Mouse (Mus musculus) neural tube, embryonic 15.5 days (tissue): ENCODE results near the gene Slc24a3. TPM values are rescaled to one million over a fixed set of nuclear protein-coding genes. Genes with fewer than 3 reads are reported as not detected.
A peak's percentile ranks its signal among the peaks of the same experiment; 100 is the strongest.

Experiments used
- ATAC-seq: fragments of 200-750 bp; cut with Nextera tagmentation; 2 replicates; pipeline ENCODE4 v1.8.0; 2017; ENCODE audit warnings: mild to moderate bottlenecking, moderate TSS enrichment, moderate library complexity; ENCODE audit not compliant: low FRiP score
- H3K27ac ChIP-seq: fragments of 300-500 bp; sonication (generic); replicated peaks from 2 replicates; pipeline ENCODE4 v1.5.1; 2015; ENCODE audit warnings: mild to moderate bottlenecking, inconsistent platforms
- H3K27me3 ChIP-seq: fragments of 300-500 bp; sonication (generic); replicated peaks from 2 replicates; pipeline ENCODE4 v1.6.1; 2015; ENCODE audit warnings: inconsistent platforms
- H3K36me3 ChIP-seq: fragments of 300-500 bp; sonication (generic); 2 replicates; pipeline ENCODE4 v1.6.1; 2015; ENCODE audit warnings: inconsistent platforms
- H3K4me1 ChIP-seq: fragments of 300-500 bp; sonication (generic); 2 replicates; pipeline ENCODE4 v1.6.1; 2015; ENCODE audit warnings: inconsistent platforms
- H3K4me2 ChIP-seq: fragments of 300-500 bp; sonication (generic); 2 replicates; pipeline ENCODE4 v1.6.1; 2015; ENCODE audit warnings: inconsistent platforms, mild to moderate bottlenecking, moderate library complexity
- H3K4me3 ChIP-seq: fragments of 300-500 bp; sonication (generic); replicated peaks from 2 replicates; pipeline ENCODE4 v1.5.1; 2015; ENCODE audit warnings: mild to moderate bottlenecking, inconsistent platforms
- H3K9ac ChIP-seq: fragments of 300-500 bp; sonication (generic); replicated peaks from 2 replicates; pipeline ENCODE4 v1.6.1; 2015; ENCODE audit warnings: mild to moderate bottlenecking, inconsistent platforms
- H3K9me3 ChIP-seq: fragments of 300-500 bp; sonication (generic); replicated peaks from 2 replicates; pipeline ENCODE4 v1.6.1; 2016; ENCODE audit warnings: inconsistent platforms
- WGBS: fragments of 180-500 bp; shearing (Covaris S2); methylation state at CpG from one replicate; pipeline ENCODE4 v1.1.7; 2015; ENCODE audit warnings: mixed read lengths; 5-methylcytosine and 5-hydroxymethylcytosine counted together
- polyA plus RNA-seq: library from polyadenylated mRNA; unstranded; fragments of >200 nt; fragmentation: Nextera tagmentation; extraction: Ambion mirVana; gene quantifications from 2 replicates; pipeline ENCODE4 v1.2.1, GENCODE M21; 2015

Gene Slc24a3
- polyA plus RNA-seq, 1 experiment from 2014 or later: 28.9 TPM

GRCm38 (mm10) chr2:145612937-145613336 lies 445.4 kb downstream of the Slc24a3 start:
- Histone ChIP-seq H3K4me1 (peaks cover 3% of the 10 kb centered on the region; the same call in 1 of the 2 replicates), H3K36me3 (peaks cover 7% of the 10 kb centered on the region; the same call in 1 of the 2 replicates), H3K4me3 (no peak overlapping the region), H3K27me3 (no peaks in the 10 kb centered on the region), H3K9me3 (no peaks in the 10 kb centered on the region), H3K9ac (no peak overlapping the region), H3K4me2 (no peak overlapping the region), H3K27ac (no peak overlapping the region)
- 76% methylated on average over 8 of the region's 8 CpGs for WGBS
- ATAC-seq: no peak

GRCm38 (mm10) chr2:145613705-145614104 lies 446.2 kb downstream of the Slc24a3 start:
- Histone ChIP-seq H3K27me3 (no peaks in the 10 kb centered on the region), H3K4me3 (no peak overlapping the region), H3K4me2 (no peak overlapping the region), H3K36me3 (peaks cover 8% of the 10 kb centered on the region; the same call in 1 of the 2 replicates), H3K9me3 (no peaks in the 10 kb centered on the region), H3K27ac (no peak overlapping the region), H3K9ac (no peak overlapping the region), H3K4me1 (peaks cover 3% of the 10 kb centered on the region; the same call in 1 of the 2 replicates)
- ATAC-seq: no peak
- 77% methylated on average over 8 of the region's 8 CpGs for WGBS

- Histone ChIP-seq H3K9me3 (no peaks in the 10 kb centered on the region), H3K4me2 (no peak overlapping the region), H3K27ac (0 out of 2 replicates have a peak overlapping the region, but pooled peaks have one; percentile 4), H3K4me3 (no peak overlapping the region), H3K9ac (no peak overlapping the region), H3K4me1 (peaks cover 12% of the 10 kb centered on the region; the same call in 1 of the 2 replicates), H3K27me3 (no peaks in the 10 kb centered on the region), H3K36me3 (peaks cover 12% of the 10 kb centered on the region; the same call in 1 of the 2 replicates)
- peak; percentile 65; the same call in 1 of the 2 replicates for ATAC-seq
- WGBS: 51% methylated on average over 4 of the region's 4 CpGs
Measured at GRCm38 (mm10) chr2:145619688-145620087, 452.1 kb downstream of the Slc24a3 start.

GRCm38 (mm10) chr2:145620709-145621108 lies 453.2 kb downstream of the Slc24a3 start:
- peak; percentile 61; the same call in 1 of the 2 replicates for ATAC-seq
- no peak overlapping the region for H3K9ac ChIP-seq
- H3K27ac ChIP-seq: no peak overlapping the region
- H3K4me1 ChIP-seq: peaks cover 12% of the 10 kb centered on the region; the same call in 1 of the 2 replicates
- H3K27me3 ChIP-seq: no peaks in the 10 kb centered on the region
- H3K36me3 ChIP-seq: peaks cover 10% of the 10 kb centered on the region; the same call in 1 of the 2 replicates
- no peaks in the 10 kb centered on the region for H3K9me3 ChIP-seq
- H3K4me2 ChIP-seq: no peak overlapping the region
- H3K4me3 ChIP-seq: no peak overlapping the region

- Histone ChIP-seq H3K27me3 (no peaks in the 10 kb centered on the region), H3K4me1 (peaks cover 12% of the 10 kb centered on the region; the same call in 1 of the 2 replicates), H3K9ac (no peak overlapping the region), H3K36me3 (peaks cover 10% of the 10 kb centered on the region; the same call in 1 of the 2 replicates), H3K4me2 (no peak overlapping the region), H3K9me3 (no peaks in the 10 kb centered on the region), H3K4me3 (no peak overlapping the region), H3K27ac (no peak overlapping the region)
- 9% methylated on average over 9 of the region's 9 CpGs for WGBS
- ATAC-seq: no peak
Measured at GRCm38 (mm10) chr2:145621119-145621518, 453.6 kb downstream of the Slc24a3 start.

GRCm38 (mm10) chr2:145631123-145631798 lies 463.7 kb downstream of the Slc24a3 start:
- peak; percentile 5; the same call in 1 of the 2 replicates for ATAC-seq
- WGBS: 37% methylated on average over 6 of the region's 6 CpGs
- H3K27ac ChIP-seq: peak overlapping the region; percentile 64

GRCm38 (mm10) chr2:145631799-145632174 lies 464.2 kb downstream of the Slc24a3 start:
- H3K36me3 ChIP-seq: no peaks in the 10 kb centered on the region; the same call in 1 of the 2 replicates
- peak; percentile 65; the same call in 1 of the 2 replicates for ATAC-seq
- H3K27me3 ChIP-seq: no peaks in the 10 kb centered on the region
- no peak overlapping the region for H3K4me3 ChIP-seq
- H3K27ac ChIP-seq: peak overlapping the region; percentile 64
- H3K9ac ChIP-seq: no peak overlapping the region
- H3K9me3 ChIP-seq: no peaks in the 10 kb centered on the region
- H3K4me2 ChIP-seq: no peak overlapping the region
- peaks cover 10% of the 10 kb centered on the region; the same call in 1 of the 2 replicates for H3K4me1 ChIP-seq
- WGBS: 24% methylated on average over 4 of the region's 4 CpGs

More at GRCm38 (mm10) chr2:145631123-145631798, 463.7 kb downstream of the Slc24a3 start:
- Histone ChIP-seq H3K36me3 (no peaks in the 10 kb centered on the region; the same call in 1 of the 2 replicates), H3K9ac (no peak overlapping the region), H3K9me3 (no peaks in the 10 kb centered on the region), H3K27me3 (no peaks in the 10 kb centered on the region), H3K4me2 (no peak overlapping the region), H3K4me1 (peaks cover 10% of the 10 kb centered on the region; the same call in 1 of the 2 replicates), H3K4me3 (no peak overlapping the region)

GRCm38 (mm10) chr2:145633811-145634210 lies 466.3 kb downstream of the Slc24a3 start:
- Histone ChIP-seq H3K9ac (no peak overlapping the region), H3K4me2 (no peak overlapping the region), H3K9me3 (no peaks in the 10 kb centered on the region), H3K27me3 (no peaks in the 10 kb centered on the region), H3K36me3 (no peaks in the 10 kb centered on the region; the same call in 1 of the 2 replicates), H3K4me1 (peaks cover 10% of the 10 kb centered on the region; the same call in 1 of the 2 replicates), H3K27ac (no peak overlapping the region), H3K4me3 (no peak overlapping the region)
- ATAC-seq: no peak
- 78% methylated on average over 5 of the region's 5 CpGs for WGBS

- 68% methylated on average over 21 of the region's 21 CpGs for WGBS
- Histone ChIP-seq H3K4me2 (no peak overlapping the region), H3K27me3 (no peaks in the 10 kb centered on the region), H3K9me3 (no peaks in the 10 kb centered on the region), H3K9ac (no peak overlapping the region), H3K27ac (no peak overlapping the region), H3K4me1 (no peaks in the 10 kb centered on the region), H3K4me3 (no peak overlapping the region), H3K36me3 (peaks cover 5% of the 10 kb centered on the region; the same call in 1 of the 2 replicates)
- no peak for ATAC-seq
Measured at GRCm38 (mm10) chr2:145640255-145640984, 472.9 kb downstream of the Slc24a3 start.

GRCm38 (mm10) chr2:145655373-145655960 lies 487.9 kb downstream of the Slc24a3 start:
- no peak for ATAC-seq
- WGBS: 36% methylated on average over 12 of the region's 12 CpGs

GRCm38 (mm10) chr2:145656121-145656520 lies 488.6 kb downstream of the Slc24a3 start:
- no peak for ATAC-seq
- no peak overlapping the region for H3K4me3 ChIP-seq
- no peaks in the 10 kb centered on the region for H3K4me1 ChIP-seq
- H3K27me3 ChIP-seq: no peaks in the 10 kb centered on the region
- no peak overlapping the region for H3K4me2 ChIP-seq
- no peaks in the 10 kb centered on the region for H3K36me3 ChIP-seq
- WGBS: 71% methylated on average over 3 of the region's 3 CpGs
- H3K9ac ChIP-seq: no peak overlapping the region
- no peak overlapping the region for H3K27ac ChIP-seq
- H3K9me3 ChIP-seq: no peaks in the 10 kb centered on the region

More at GRCm38 (mm10) chr2:145655373-145655960, 487.9 kb downstream of the Slc24a3 start:
- no peak overlapping the region for H3K4me2 ChIP-seq
- no peak overlapping the region for H3K9ac ChIP-seq
- no peak overlapping the region for H3K4me3 ChIP-seq
- H3K4me1 ChIP-seq: no peaks in the 10 kb centered on the region
- no peaks in the 10 kb centered on the region for H3K36me3 ChIP-seq
- H3K27me3 ChIP-seq: no peaks in the 10 kb centered on the region
- H3K27ac ChIP-seq: no peak overlapping the region
- H3K9me3 ChIP-seq: no peaks in the 10 kb centered on the region
